Mouse (Mus musculus): ENCODE data around the gene Mroh3. TPM values are rescaled to one million over a fixed set of nuclear protein-coding genes. Genes with fewer than 3 reads are reported as not detected.

Gene Mroh3
- total RNA-seq (2021), result 1 to 10 TPM in 1 of 2 experiments, under 1 TPM in 1; 0.86 to 2.0 TPM

GRCm38 (mm10) chr1:136212803-136213202 lies at the start of gene Mroh3:
TSS of gene Mroh3 (minus strand) at chr1:136212828.
- peak in 1 of 2 experiments; percentile 47 for DNase-seq (ENCODE audit: extremely low spot score in 1 of 2, low spot score in 1 of 2)

- no peak for DNase-seq (ENCODE audit: extremely low spot score in 1 of 2, low spot score in 1 of 2)
These were observed 48.1 kb upstream of the Mroh3 start, which contains the start of gene Gpr25 for GRCm38 (mm10) chr1:136260635-136261238. TSS of gene Gpr25 (minus strand) at chr1:136260873.

- DNase-seq (ENCODE audit: extremely low spot score in 1 of 2, low spot score in 1 of 2), result peak; percentile 56 to 65
These were observed 47.4 kb upstream of the Mroh3 start for GRCm38 (mm10) chr1:136259893-136260634.

GRCm38 (mm10) chr1:136259543-136259892 lies 46.9 kb upstream of the Mroh3 start:
- no peak for DNase-seq (ENCODE audit: extremely low spot score in 1 of 2, low spot score in 1 of 2)

- no peak for DNase-seq (ENCODE audit: extremely low spot score in 1 of 2, low spot score in 1 of 2)
These were observed 45.9 kb upstream of the Mroh3 start for GRCm38 (mm10) chr1:136258495-136258894.

GRCm38 (mm10) chr1:136255657-136256056 lies 43.0 kb upstream of the Mroh3 start:
- no peak for DNase-seq (ENCODE audit: extremely low spot score in 1 of 2, low spot score in 1 of 2)

GRCm38 (mm10) chr1:136255174-136255573 lies 42.5 kb upstream of the Mroh3 start:
- no peak for DNase-seq (ENCODE audit: extremely low spot score in 1 of 2, low spot score in 1 of 2)

GRCm38 (mm10) chr1:136254503-136255065 lies 42.0 kb upstream of the Mroh3 start:
- no peak for DNase-seq (ENCODE audit: extremely low spot score in 1 of 2, low spot score in 1 of 2)

- no peak for DNase-seq (ENCODE audit: extremely low spot score in 1 of 2, low spot score in 1 of 2)
These were observed 40.8 kb upstream of the Mroh3 start for GRCm38 (mm10) chr1:136253472-136253871.

GRCm38 (mm10) chr1:136249662-136250061 lies 37.0 kb upstream of the Mroh3 start:
- DNase-seq (ENCODE audit: extremely low spot score in 1 of 2, low spot score in 1 of 2), result no peak

- no peak for DNase-seq (ENCODE audit: extremely low spot score in 1 of 2, low spot score in 1 of 2)
These were observed 34.8 kb upstream of the Mroh3 start for GRCm38 (mm10) chr1:136247393-136247792.

GRCm38 (mm10) chr1:136244469-136244868 lies 31.8 kb upstream of the Mroh3 start:
- DNase-seq (ENCODE audit: extremely low spot score in 1 of 2, low spot score in 1 of 2), result no peak

- no peak for DNase-seq (ENCODE audit: extremely low spot score in 1 of 2, low spot score in 1 of 2)
These were observed 29.2 kb upstream of the Mroh3 start for GRCm38 (mm10) chr1:136241801-136242200.

GRCm38 (mm10) chr1:136238495-136238894 lies 25.9 kb upstream of the Mroh3 start:
- DNase-seq (ENCODE audit: extremely low spot score in 1 of 2, low spot score in 1 of 2), result no peak

GRCm38 (mm10) chr1:136234595-136235092 lies 22.0 kb upstream of the Mroh3 start:
- DNase-seq (ENCODE audit: extremely low spot score in 1 of 2, low spot score in 1 of 2), result no peak

GRCm38 (mm10) chr1:136233892-136234594 lies 21.4 kb upstream of the Mroh3 start, which contains the start of gene Inava:
TSS of gene Inava (minus strand) at chr1:136234264.
- DNase-seq (ENCODE audit: extremely low spot score in 1 of 2, low spot score in 1 of 2), result peak; percentile 45

- DNase-seq (ENCODE audit: extremely low spot score in 1 of 2, low spot score in 1 of 2), result no peak
These were observed 20.6 kb upstream of the Mroh3 start for GRCm38 (mm10) chr1:136232986-136233790.

- no peak for DNase-seq (ENCODE audit: extremely low spot score in 1 of 2, low spot score in 1 of 2)
These were observed 19.8 kb upstream of the Mroh3 start for GRCm38 (mm10) chr1:136232285-136232926.

GRCm38 (mm10) chr1:136231596-136231995 lies 19.0 kb upstream of the Mroh3 start:
- DNase-seq (ENCODE audit: extremely low spot score in 1 of 2, low spot score in 1 of 2), result no peak

Data from layer of hippocampus, postnatal 25 days (tissue).